Mouse (Mus musculus) urinary bladder, postnatal 25 days (tissue): ENCODE results near the gene Ccdc88b.

Experiments
- DNase-seq: peaks from one replicate; pipeline ENCODE4 v3.0.0; 2022; ENCODE audit warnings: low spot score

Gene Ccdc88b

DNA sequence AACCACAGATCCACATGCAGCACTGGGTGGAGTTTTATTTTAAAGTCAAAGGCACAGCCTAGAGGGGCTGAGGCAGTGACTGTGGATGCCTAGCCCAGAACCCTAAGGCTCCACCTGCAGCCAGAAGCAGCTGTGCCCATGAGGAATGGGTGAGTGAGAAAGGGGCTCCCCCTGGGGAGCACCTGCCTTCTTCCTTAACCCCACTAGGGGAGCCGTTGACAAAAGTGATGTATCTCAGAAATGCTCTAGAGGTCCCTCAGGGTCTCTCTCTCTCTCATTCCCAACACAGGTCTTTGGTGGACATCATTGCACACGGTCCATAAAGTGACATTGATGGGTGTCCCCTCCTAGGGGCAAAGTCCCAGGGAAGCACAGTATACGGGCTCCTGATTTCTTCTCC is 28.9 kb downstream of the Ccdc88b start:
- DNase-seq: no peak

DNA sequence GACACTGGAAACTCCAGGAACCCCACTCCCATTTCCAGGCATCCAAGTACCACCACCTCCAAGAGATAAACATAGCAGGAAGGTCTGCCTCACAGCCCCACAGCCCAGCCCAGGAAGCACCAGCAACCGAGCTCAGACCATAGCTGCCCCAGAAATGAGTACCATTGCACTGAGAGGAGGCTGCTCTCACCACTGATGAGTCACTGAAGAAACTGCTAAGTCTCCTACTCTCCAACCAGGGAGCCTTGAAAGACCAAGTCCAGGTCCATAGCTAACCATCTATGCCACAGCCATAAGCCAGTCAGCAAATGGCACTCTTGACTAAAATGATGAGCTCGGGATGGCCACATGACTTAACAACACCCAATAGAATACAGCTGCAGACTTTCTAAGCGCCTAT is 31.4 kb downstream of the Ccdc88b start:
- no peak for DNase-seq

DNA sequence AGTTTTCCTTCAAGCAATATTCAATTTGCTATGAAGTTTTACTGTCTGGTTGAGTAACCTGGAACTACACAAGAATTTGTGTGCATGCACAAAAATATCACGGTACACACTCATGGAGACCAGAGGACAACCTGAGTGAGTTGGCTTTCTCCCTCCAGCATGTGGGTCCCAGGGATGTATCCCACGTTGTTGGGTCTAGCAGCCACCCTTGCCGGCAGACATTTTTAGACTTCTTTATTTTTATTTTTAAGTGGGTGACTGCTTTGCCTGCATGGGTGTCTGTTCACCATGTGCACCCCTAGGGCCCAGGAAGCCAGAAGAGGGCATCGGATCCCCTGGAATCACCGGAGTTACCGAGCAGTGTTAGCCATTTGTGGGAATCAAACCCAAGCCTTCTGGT is 32.6 kb downstream of the Ccdc88b start:
- DNase-seq: no peak

DNA sequence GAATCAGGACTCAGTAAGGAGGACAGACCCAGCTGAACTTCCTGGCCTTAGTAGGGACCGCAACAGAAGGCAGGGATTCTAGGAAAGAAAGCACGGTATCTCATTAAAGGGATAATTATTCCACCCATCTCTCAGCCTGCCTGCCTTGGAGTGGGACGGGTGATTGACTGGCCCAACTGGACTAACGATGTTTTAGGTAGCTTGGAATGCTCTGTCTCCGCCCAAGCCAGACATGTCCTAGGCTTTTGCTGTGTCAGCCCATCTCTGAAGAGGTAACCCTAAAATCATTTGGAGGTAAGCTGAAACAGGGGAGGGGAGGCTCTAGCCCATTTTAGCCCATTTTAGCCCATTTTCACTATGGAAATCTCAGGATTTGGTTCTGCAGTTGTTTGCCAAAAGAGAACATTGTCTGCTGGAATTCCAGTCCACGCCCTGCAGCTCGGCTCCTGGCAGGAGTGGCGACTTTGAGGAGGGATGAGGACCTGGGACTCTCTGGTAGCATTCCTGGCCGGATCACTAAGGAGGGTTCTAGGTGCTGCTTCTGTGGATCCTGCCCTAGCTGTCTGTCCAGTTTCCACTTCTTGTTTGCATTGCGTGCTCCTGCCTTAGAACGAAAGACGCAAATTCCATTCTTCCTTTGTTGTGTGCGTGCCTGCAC is 37.3 kb downstream of the Ccdc88b start:
- DNase-seq: no peak

DNA sequence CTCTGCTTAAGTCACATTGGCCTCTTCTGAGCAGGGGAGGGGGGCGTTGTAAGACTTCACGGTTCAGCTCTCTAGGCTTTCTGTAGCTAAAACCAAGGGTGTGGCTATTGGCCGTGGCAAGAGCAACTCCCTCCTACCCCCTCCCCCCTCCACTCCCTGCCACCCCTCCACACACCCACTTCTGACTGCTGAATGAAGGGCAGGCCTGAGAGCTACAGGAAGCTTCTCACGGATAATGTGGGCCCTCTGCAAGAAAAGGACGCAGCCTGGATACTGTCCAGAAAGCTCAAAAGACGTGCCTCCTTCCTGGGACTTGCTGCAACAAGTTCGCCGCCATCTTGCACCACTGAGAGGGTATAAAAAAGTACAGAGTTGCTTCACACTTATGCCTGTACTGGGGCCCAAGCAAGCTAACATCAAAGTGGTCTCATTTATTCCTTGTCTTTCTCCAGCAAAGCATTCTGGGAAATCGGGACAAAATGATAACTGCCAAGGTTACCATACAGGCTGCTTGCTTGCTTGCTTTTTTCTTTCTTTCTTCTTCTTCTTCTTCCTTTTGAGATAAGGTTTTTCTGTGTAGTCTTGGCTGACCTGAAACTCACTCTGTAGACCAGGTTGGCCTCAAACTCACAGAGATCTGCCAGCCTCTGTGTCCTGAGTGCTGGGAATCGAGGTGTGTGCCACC is 38.7 kb downstream of the Ccdc88b start:
- DNase-seq: no peak

GRCm38 (mm10) chr19:6814958-6815357 is 43.1 kb downstream of the Ccdc88b start:
- DNase-seq: no peak

- DNase-seq: no peak
Observed at GRCm38 (mm10) chr19:6814366-6814765, 43.6 kb downstream of the Ccdc88b start.
